Mouse (Mus musculus) embryonic facial prominence, embryonic 12.5 days (tissue): Measurements from ENCODE around the gene Fam151a. TPM values are rescaled to one million over a fixed set of nuclear protein-coding genes. Genes with fewer than 3 reads are reported as not detected.
"Not testable (repeated sequence)": the region's sequence is repeated elsewhere in the genome, so short reads cannot be mapped to it uniquely, and the experiment has no call there.

Source experiments
- ATAC-seq: fragments of 200-750 bp; cut with Nextera tagmentation; 2 replicates; pipeline ENCODE4 v1.8.0; 2017; ENCODE audit not compliant: insufficient number of reproducible peaks, insufficient read depth, low FRiP score, low TSS enrichment
- H3K27ac ChIP-seq: fragments of 300-500 bp; sonication (generic); 2 replicates; pipeline ENCODE4 v1.5.1; 2016; ENCODE audit warnings: mild to moderate bottlenecking
- H3K27me3 ChIP-seq: fragments of 300-500 bp; sonication (generic); 2 replicates; pipeline ENCODE4 v1.6.1; 2016; ENCODE audit warnings: mild to moderate bottlenecking, moderate library complexity
- H3K36me3 ChIP-seq: fragments of 300-500 bp; sonication (generic); 2 replicates; pipeline ENCODE4 v1.6.1; 2016; ENCODE audit warnings: mild to moderate bottlenecking
- H3K4me1 ChIP-seq: fragments of 300-500 bp; sonication (generic); 2 replicates; pipeline ENCODE4 v1.6.1; 2016
- H3K4me2 ChIP-seq: fragments of 300-500 bp; sonication (generic); replicated peaks from 2 replicates; pipeline ENCODE4 v1.6.1; 2016; ENCODE audit warnings: mild to moderate bottlenecking, moderate library complexity
- H3K4me3 ChIP-seq: fragments of 300-500 bp; sonication (generic); 2 replicates; pipeline ENCODE4 v1.5.1; 2016; ENCODE audit warnings: mild to moderate bottlenecking
- H3K9ac ChIP-seq: fragments of 300-500 bp; sonication (generic); 2 replicates; pipeline ENCODE4 v1.6.1; 2016; ENCODE audit warnings: mild to moderate bottlenecking, moderate library complexity
- H3K9me3 ChIP-seq: fragments of 300-500 bp; sonication (generic); 2 replicates; pipeline ENCODE4 v1.6.1; 2016; ENCODE audit warnings: mild to moderate bottlenecking, moderate library complexity
- WGBS: fragments of 180-500 bp; shearing (Covaris S2); methylation state at CpG from one replicate; pipeline ENCODE4 v1.1.7; 2016; 5-methylcytosine and 5-hydroxymethylcytosine counted together
- polyA plus RNA-seq: library from polyadenylated mRNA; unstranded; fragments of >200 nt; fragmentation: Nextera tagmentation; extraction: Ambion mirVana; gene quantifications from 2 replicates; pipeline ENCODE4 v1.2.1, GENCODE M21; 2016

Fam151a gene
- polyA plus RNA-seq, 1 experiment from 2014 or later = 0.19 TPM

- no peaks in the 10 kb centered on the region for H3K36me3 ChIP-seq
- WGBS = 43% methylated on average over 5 of the region's 5 CpGs
- no peaks in the 10 kb centered on the region for H3K9me3 ChIP-seq
Measured at GRCm38 (mm10) chr4:106778116-106778788, 44.6 kb downstream of the Fam151a start.

GRCm38 (mm10) chr4:106780045-106780444 lies 46.4 kb downstream of the Fam151a start:
- ATAC-seq = 0 out of 2 replicates have a peak, but pooled peaks have one; percentile 31
- Histone ChIP-seq H3K9ac (no peak overlapping the region), H3K4me3 (no peak overlapping the region), H3K4me1 (peaks cover 50% of the 10 kb centered on the region), H3K36me3 (no peaks in the 10 kb centered on the region), H3K27me3 (no peaks in the 10 kb centered on the region), H3K4me2 (no peak overlapping the region), H3K9me3 (no peaks in the 10 kb centered on the region), H3K27ac (no peak overlapping the region; the same call in 1 of the 2 replicates)
- 24% methylated on average over 3 of the region's 3 CpGs for WGBS

More at GRCm38 (mm10) chr4:106778116-106778788, 44.6 kb downstream of the Fam151a start:
- H3K27ac ChIP-seq = peak overlapping the region; percentile 74
- no peaks in the 10 kb centered on the region for H3K27me3 ChIP-seq
- H3K4me1 ChIP-seq = peaks cover 36% of the 10 kb centered on the region
- ATAC-seq = peak; percentile 82
- no peak overlapping the region for H3K4me3 ChIP-seq
- no peak overlapping the region for H3K9ac ChIP-seq
- H3K4me2 ChIP-seq = no peak overlapping the region

- H3K4me3 ChIP-seq = no peak overlapping the region
- H3K9ac ChIP-seq = no peak overlapping the region
- no peaks in the 10 kb centered on the region for H3K9me3 ChIP-seq
- peaks cover 68% of the 10 kb centered on the region for H3K4me1 ChIP-seq
- H3K4me2 ChIP-seq = no peak overlapping the region
- no peaks in the 10 kb centered on the region for H3K36me3 ChIP-seq
- no peak for ATAC-seq
- WGBS = 54% methylated on average over 10 of the region's 10 CpGs
- H3K27ac ChIP-seq = peak overlapping the region; percentile 4; the same call in 1 of the 2 replicates
- H3K27me3 ChIP-seq = no peaks in the 10 kb centered on the region
Measured at GRCm38 (mm10) chr4:106783137-106783536, 49.4 kb downstream of the Fam151a start.

DNA sequence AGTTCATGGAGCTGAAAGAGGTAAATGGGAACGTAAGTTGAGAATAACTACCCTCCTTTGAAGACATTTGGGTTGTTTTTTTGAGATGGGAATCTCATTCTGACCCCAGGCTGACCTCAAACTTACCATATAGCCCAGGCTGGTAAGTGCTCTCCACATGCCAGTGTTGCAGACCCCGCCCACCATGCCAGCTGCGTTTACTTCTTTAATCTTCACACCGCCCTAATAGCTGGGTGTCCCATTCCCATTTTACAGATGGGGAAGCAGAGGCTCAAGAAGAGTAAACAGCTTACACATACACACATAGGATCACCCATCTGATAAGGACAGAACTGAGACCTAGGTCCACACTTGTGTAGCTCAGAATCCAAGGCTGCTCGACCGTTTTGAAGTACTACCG lies 51.1 kb downstream of the Fam151a start:
- 91% methylated on average over 7 of the region's 7 CpGs for WGBS
- no peaks in the 10 kb centered on the region for H3K9me3 ChIP-seq
- H3K4me3 ChIP-seq = no peak overlapping the region
- no peaks in the 10 kb centered on the region for H3K27me3 ChIP-seq
- H3K36me3 ChIP-seq = no peaks in the 10 kb centered on the region
- no peak overlapping the region for H3K4me2 ChIP-seq
- no peak overlapping the region for H3K9ac ChIP-seq
- H3K4me1 ChIP-seq = peaks cover 69% of the 10 kb centered on the region
- ATAC-seq = no peak
- peak overlapping the region; percentile 94; the same call in 1 of the 2 replicates for H3K27ac ChIP-seq

- H3K27ac ChIP-seq = peak overlapping the region; percentile 94
- H3K4me2 ChIP-seq = no peak overlapping the region
- ATAC-seq = no peak
- WGBS = 61% methylated on average over 7 of the region's 7 CpGs
- no peak overlapping the region for H3K9ac ChIP-seq
- no peaks in the 10 kb centered on the region for H3K36me3 ChIP-seq
- no peaks in the 10 kb centered on the region for H3K27me3 ChIP-seq
- H3K9me3 ChIP-seq = no peaks in the 10 kb centered on the region
- H3K4me3 ChIP-seq = no peak overlapping the region
- peaks cover 67% of the 10 kb centered on the region for H3K4me1 ChIP-seq
Measured at GRCm38 (mm10) chr4:106785345-106785744, 51.7 kb downstream of the Fam151a start.

- peak overlapping the region; percentile 94 for H3K27ac ChIP-seq
- H3K36me3 ChIP-seq = no peaks in the 10 kb centered on the region
- H3K9me3 ChIP-seq = no peaks in the 10 kb centered on the region
- H3K9ac ChIP-seq = peak overlapping the region; percentile 44; the same call in 1 of the 2 replicates
- H3K4me1 ChIP-seq = peaks cover 63% of the 10 kb centered on the region
- H3K4me3 ChIP-seq = no peak overlapping the region
- H3K4me2 ChIP-seq = no peak overlapping the region
- peak; percentile 80 for ATAC-seq
- 22% methylated on average over 3 of the region's 5 CpGs for WGBS
- H3K27me3 ChIP-seq = no peaks in the 10 kb centered on the region
Measured at GRCm38 (mm10) chr4:106785753-106786540, 52.3 kb downstream of the Fam151a start.

- Histone ChIP-seq H3K27ac (peak overlapping the region; percentile 94; the same call in 1 of the 2 replicates), H3K4me3 (no peak overlapping the region), H3K4me2 (no peak overlapping the region), H3K27me3 (no peaks in the 10 kb centered on the region), H3K4me1 (peaks cover 60% of the 10 kb centered on the region), H3K9ac (no peak overlapping the region), H3K9me3 (no peaks in the 10 kb centered on the region), H3K36me3 (no peaks in the 10 kb centered on the region)
- ATAC-seq = no peak
- WGBS = 50% methylated on average over 7 of the region's 7 CpGs
Measured at GRCm38 (mm10) chr4:106787830-106788229, 54.1 kb downstream of the Fam151a start.

- Histone ChIP-seq H3K4me1 (peaks cover 52% of the 10 kb centered on the region), H3K9ac (no peak overlapping the region), H3K27me3 (no peaks in the 10 kb centered on the region), H3K9me3 (no peaks in the 10 kb centered on the region), H3K36me3 (no peaks in the 10 kb centered on the region), H3K4me3 (no peak overlapping the region), H3K4me2 (no peak overlapping the region), H3K27ac (no peak overlapping the region)
- ATAC-seq = no peak
- 79% methylated on average over 11 of the region's 11 CpGs for WGBS
Measured at GRCm38 (mm10) chr4:106788627-106789026, 54.9 kb downstream of the Fam151a start.

DNA sequence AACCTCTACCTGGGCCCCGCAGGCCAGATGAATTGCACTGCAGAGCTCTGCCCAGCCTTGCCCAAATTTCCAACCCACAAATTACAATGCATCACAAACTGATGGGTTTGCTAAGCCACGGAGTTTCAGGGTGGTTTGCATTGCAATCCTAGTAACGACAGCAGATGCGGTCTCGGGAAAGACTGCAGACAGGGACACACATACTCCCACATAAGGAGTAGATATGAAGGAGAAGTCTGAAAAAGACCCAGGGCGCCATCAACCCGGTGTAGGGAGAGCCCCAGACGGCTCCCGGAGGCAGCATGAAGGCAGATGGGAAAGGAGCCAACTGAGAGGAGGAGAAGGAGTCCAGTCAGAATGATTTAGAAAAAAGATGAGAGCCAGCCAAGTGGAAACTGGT lies 56.0 kb downstream of the Fam151a start:
- no peak for ATAC-seq
- WGBS = 63% methylated on average over 9 of the region's 9 CpGs

GRCm38 (mm10) chr4:106790218-106790617 lies 56.5 kb downstream of the Fam151a start:
- H3K4me1 ChIP-seq = peaks cover 40% of the 10 kb centered on the region
- 78% methylated on average over 5 of the region's 5 CpGs for WGBS
- not testable (repeated sequence) for H3K27me3 ChIP-seq, H3K9ac ChIP-seq, H3K4me2 ChIP-seq, H3K36me3 ChIP-seq, H3K4me3 ChIP-seq, ATAC-seq, H3K9me3 ChIP-seq, H3K27ac ChIP-seq

More for the DNA sequence above, 56.0 kb downstream of the Fam151a start:
- Histone ChIP-seq H3K9me3 (no peaks in the 10 kb centered on the region), H3K4me3 (no peak overlapping the region), H3K4me2 (no peak overlapping the region), H3K36me3 (no peaks in the 10 kb centered on the region), H3K4me1 (peaks cover 44% of the 10 kb centered on the region), H3K27ac (no peak overlapping the region), H3K27me3 (no peaks in the 10 kb centered on the region), H3K9ac (no peak overlapping the region)

GRCm38 (mm10) chr4:106790938-106791337 lies 57.2 kb downstream of the Fam151a start:
- WGBS = 94% methylated on average over 1 of the region's 1 CpGs
- H3K27me3 ChIP-seq = no peaks in the 10 kb centered on the region
- H3K4me2 ChIP-seq = no peak overlapping the region
- no peak overlapping the region for H3K9ac ChIP-seq
- H3K27ac ChIP-seq = no peak overlapping the region
- H3K4me1 ChIP-seq = peaks cover 33% of the 10 kb centered on the region
- H3K9me3 ChIP-seq = no peaks in the 10 kb centered on the region
- no peaks in the 10 kb centered on the region for H3K36me3 ChIP-seq
- no peak for ATAC-seq
- no peak overlapping the region for H3K4me3 ChIP-seq

- H3K4me2 ChIP-seq = no peak overlapping the region
- no peaks in the 10 kb centered on the region for H3K9me3 ChIP-seq
- ATAC-seq = no peak
- H3K4me3 ChIP-seq = no peak overlapping the region
- H3K27me3 ChIP-seq = no peaks in the 10 kb centered on the region
- peaks cover 19% of the 10 kb centered on the region for H3K4me1 ChIP-seq
- no peak overlapping the region for H3K27ac ChIP-seq
- no peaks in the 10 kb centered on the region for H3K36me3 ChIP-seq
- no peak overlapping the region for H3K9ac ChIP-seq
Measured at GRCm38 (mm10) chr4:106792276-106792675, 58.6 kb downstream of the Fam151a start.
